Mouse (Mus musculus) limb, embryonic 10.5 days (tissue): ENCODE results near the gene Cant1. TPM values are rescaled to one million over a fixed set of nuclear protein-coding genes. Genes with fewer than 3 reads are reported as not detected.

Experiments used
- DNase-seq: peaks from one replicate; pipeline ENCODE4 v3.0.0-alpha.2; 2017; ENCODE audit warnings: low spot score
- H3K27ac ChIP-seq: fragments of 300-500 bp; sonication (generic); 2 replicates; pipeline ENCODE4 v1.5.1; 2016; ENCODE audit warnings: mild to moderate bottlenecking
- H3K27me3 ChIP-seq: fragments of 300-500 bp; sonication (generic); 2 replicates; pipeline ENCODE4 v1.6.1; 2016; ENCODE audit warnings: low read depth, mild to moderate bottlenecking; ENCODE audit not compliant: poor library complexity, severe bottlenecking
- H3K36me3 ChIP-seq: fragments of 300-500 bp; sonication (generic); 2 replicates; pipeline ENCODE4 v1.6.1; 2016; ENCODE audit warnings: mild to moderate bottlenecking, moderate library complexity
- H3K4me1 ChIP-seq: fragments of 300-500 bp; sonication (generic); 2 replicates; pipeline ENCODE4 v1.6.1; 2016
- H3K4me3 ChIP-seq: fragments of 300-500 bp; sonication (generic); 2 replicates; pipeline ENCODE4 v1.5.1; 2016; ENCODE audit warnings: mild to moderate bottlenecking, moderate library complexity
- H3K9me3 ChIP-seq: fragments of 300-500 bp; sonication (generic); replicated peaks from 2 replicates; pipeline ENCODE4 v1.6.1; 2016; ENCODE audit warnings: mild to moderate bottlenecking
- whole genome bisulfite sequencing: fragments of 180-500 bp; shearing (Covaris S2); methylation state at CpG from one replicate; pipeline ENCODE4 v1.1.7; 2016; 5-methylcytosine and 5-hydroxymethylcytosine counted together
- polyA plus RNA-seq: library from polyadenylated mRNA; unstranded; fragments of >200 nt; fragmentation: Nextera tagmentation; extraction: Ambion mirVana; gene quantifications from 2 replicates; pipeline ENCODE4 v1.2.1, GENCODE M21; 2016

The Cant1 gene
- polyA plus RNA-seq, 1 experiment from 2014 or later = 25.9 TPM

GRCm38 (mm10) chr11:118371876-118372275, 47.0 kb downstream of the Cant1 start:
- WGBS = 93% methylated on average over 7 of the region's 7 CpGs

GRCm38 (mm10) chr11:118369657-118370056, 49.2 kb downstream of the Cant1 start:
- H3K9me3 ChIP-seq = no peaks in the 10 kb centered on the region
- peaks cover 52% of the 10 kb centered on the region for H3K4me1 ChIP-seq
- no peaks in the 10 kb centered on the region for H3K27me3 ChIP-seq
- no peak overlapping the region for H3K4me3 ChIP-seq
- 80% methylated on average over 8 of the region's 8 CpGs for WGBS
- H3K27ac ChIP-seq = peak overlapping the region; percentile 2; the same call in 1 of the 2 replicates
- no peak for DNase-seq
- no peaks in the 10 kb centered on the region for H3K36me3 ChIP-seq

More at GRCm38 (mm10) chr11:118371876-118372275, 47.0 kb downstream of the Cant1 start:
- DNase-seq = no peak
- peaks cover 44% of the 10 kb centered on the region for H3K4me1 ChIP-seq
- H3K27me3 ChIP-seq = no peaks in the 10 kb centered on the region
- no peak overlapping the region for H3K4me3 ChIP-seq
- H3K36me3 ChIP-seq = no peaks in the 10 kb centered on the region
- no peaks in the 10 kb centered on the region for H3K9me3 ChIP-seq
- H3K27ac ChIP-seq = no peak overlapping the region

GRCm38 (mm10) chr11:118369251-118369650, 49.6 kb downstream of the Cant1 start:
- H3K4me1 ChIP-seq = peaks cover 52% of the 10 kb centered on the region
- 87% methylated on average over 5 of the region's 5 CpGs for WGBS

GRCm38 (mm10) chr11:118368330-118368729, 50.6 kb downstream of the Cant1 start:
- Histone ChIP-seq H3K36me3 (no peaks in the 10 kb centered on the region), H3K4me3 (no peak overlapping the region), H3K27ac (no peak overlapping the region), H3K4me1 (peaks cover 59% of the 10 kb centered on the region), H3K27me3 (no peaks in the 10 kb centered on the region), H3K9me3 (no peaks in the 10 kb centered on the region)
- 68% methylated on average over 3 of the region's 3 CpGs for whole genome bisulfite sequencing
- no peak for DNase-seq

More at GRCm38 (mm10) chr11:118369251-118369650, 49.6 kb downstream of the Cant1 start:
- no peaks in the 10 kb centered on the region for H3K27me3 ChIP-seq
- no peaks in the 10 kb centered on the region for H3K9me3 ChIP-seq
- no peak overlapping the region for H3K4me3 ChIP-seq
- no peak for DNase-seq
- H3K27ac ChIP-seq = peak overlapping the region; percentile 2; the same call in 1 of the 2 replicates
- H3K36me3 ChIP-seq = no peaks in the 10 kb centered on the region

- Histone ChIP-seq H3K27me3 (no peaks in the 10 kb centered on the region), H3K4me1 (peaks cover 66% of the 10 kb centered on the region), H3K27ac (peak overlapping the region; percentile 90), H3K4me3 (no peak overlapping the region), H3K9me3 (no peaks in the 10 kb centered on the region), H3K36me3 (no peaks in the 10 kb centered on the region)
- DNase-seq = no peak
- 63% methylated on average over 8 of the region's 8 CpGs for WGBS
Observed at GRCm38 (mm10) chr11:118366559-118366958, 52.3 kb downstream of the Cant1 start.

- no peak overlapping the region for H3K4me3 ChIP-seq
- DNase-seq = no peak
- H3K27ac ChIP-seq = peak overlapping the region; percentile 90
- H3K4me1 ChIP-seq = peaks cover 62% of the 10 kb centered on the region
- no peaks in the 10 kb centered on the region for H3K27me3 ChIP-seq
- 44% methylated on average over 3 of the region's 3 CpGs for WGBS
- no peaks in the 10 kb centered on the region for H3K9me3 ChIP-seq
- H3K36me3 ChIP-seq = no peaks in the 10 kb centered on the region
Observed at GRCm38 (mm10) chr11:118366108-118366507, 52.8 kb downstream of the Cant1 start.

- peak overlapping the region; percentile 27; the same call in 1 of the 2 replicates for H3K4me3 ChIP-seq
- peak; percentile 74 for DNase-seq
- 24% methylated on average over 7 of the region's 7 CpGs for WGBS
- no peaks in the 10 kb centered on the region for H3K9me3 ChIP-seq
- H3K4me1 ChIP-seq = peaks cover 72% of the 10 kb centered on the region
- no peaks in the 10 kb centered on the region for H3K36me3 ChIP-seq
- peak overlapping the region; percentile 90 for H3K27ac ChIP-seq
- H3K27me3 ChIP-seq = no peaks in the 10 kb centered on the region
Observed at GRCm38 (mm10) chr11:118365171-118365570, 53.7 kb downstream of the Cant1 start.

- Histone ChIP-seq H3K4me3 (no peak overlapping the region), H3K9me3 (no peaks in the 10 kb centered on the region), H3K27ac (peak overlapping the region; percentile 90), H3K36me3 (no peaks in the 10 kb centered on the region), H3K4me1 (peaks cover 69% of the 10 kb centered on the region), H3K27me3 (no peaks in the 10 kb centered on the region)
- DNase-seq = no peak
- WGBS = 83% methylated on average over 4 of the region's 4 CpGs
Observed at GRCm38 (mm10) chr11:118364021-118364420, 54.9 kb downstream of the Cant1 start.

- Histone ChIP-seq H3K4me1 (peaks cover 67% of the 10 kb centered on the region), H3K9me3 (no peaks in the 10 kb centered on the region), H3K36me3 (no peaks in the 10 kb centered on the region), H3K27me3 (no peaks in the 10 kb centered on the region), H3K4me3 (peak overlapping the region; percentile 31), H3K27ac (peak overlapping the region; percentile 90)
- WGBS = 2% methylated on average over 8 of the region's 8 CpGs
- DNase-seq = peak; percentile 78
Observed at GRCm38 (mm10) chr11:118362971-118363518, 55.8 kb downstream of the Cant1 start.

- Histone ChIP-seq H3K36me3 (no peaks in the 10 kb centered on the region), H3K27ac (peak overlapping the region; percentile 90), H3K9me3 (no peaks in the 10 kb centered on the region), H3K27me3 (no peaks in the 10 kb centered on the region), H3K4me1 (peaks cover 67% of the 10 kb centered on the region), H3K4me3 (peak overlapping the region; percentile 31; the same call in 1 of the 2 replicates)
- no peak for DNase-seq
- 65% methylated on average over 1 of the region's 1 CpGs for WGBS
Observed at GRCm38 (mm10) chr11:118362501-118362900, 56.4 kb downstream of the Cant1 start.

GRCm38 (mm10) chr11:118360907-118361341, 58.0 kb downstream of the Cant1 start:
- H3K27ac ChIP-seq = peak overlapping the region; percentile 43; the same call in 1 of the 2 replicates
- WGBS = 75% methylated on average over 10 of the region's 10 CpGs
- H3K27me3 ChIP-seq = no peaks in the 10 kb centered on the region
- H3K4me1 ChIP-seq = peaks cover 58% of the 10 kb centered on the region
- no peak overlapping the region for H3K4me3 ChIP-seq
- DNase-seq = no peak
- H3K9me3 ChIP-seq = no peaks in the 10 kb centered on the region
- H3K36me3 ChIP-seq = no peaks in the 10 kb centered on the region

- no peaks in the 10 kb centered on the region for H3K27me3 ChIP-seq
- H3K9me3 ChIP-seq = no peaks in the 10 kb centered on the region
- peak overlapping the region; percentile 43; the same call in 1 of the 2 replicates for H3K27ac ChIP-seq
- peaks cover 58% of the 10 kb centered on the region for H3K4me1 ChIP-seq
- no peaks in the 10 kb centered on the region for H3K36me3 ChIP-seq
- 77% methylated on average over 7 of the region's 7 CpGs for WGBS
- H3K4me3 ChIP-seq = no peak overlapping the region
- no peak for DNase-seq
Observed at GRCm38 (mm10) chr11:118360491-118360890, 58.4 kb downstream of the Cant1 start.
